In genomic region chr14:57529086-57529785, GRCm38 (mm10) we compare ENCODE assay signal across 9 mouse cellular contexts. TPM values are rescaled to one million over a fixed set of nuclear protein-coding genes. Genes with fewer than 3 reads are reported as not detected.
DNase-seq lines count a peak whose midpoint lies in the region; TF ChIP-seq lines count a peak whose summit lies in the region.
"Had no signal": no experiment of that assay in that cellular context is flagged by ENCODE, and none has a peak within 500 bp of the region (broad histone marks: within the 10 kb centered on the region; RNA-seq: fewer than 3 reads in every experiment).

No protein-coding gene starts in this region.

- H3K9me3 ChIP-seq in heart, embryonic 10.5 days, result no peaks in the 10 kb centered on the region
- no peaks in the 10 kb centered on the region for H3K9me3 ChIP-seq in E14TG2a.4 (ENCODE audit: low read length)
- H3K9me3 ChIP-seq: liver, embryonic 15.5 days had no signal

- peaks cover 53% of the 10 kb centered on the region for H3K27me3 ChIP-seq in heart, embryonic 10.5 days (ENCODE audit: insufficient read depth, poor library complexity, severe bottlenecking)
- peaks cover 3% of the 10 kb centered on the region; the same call in 1 of the 2 replicates for H3K27me3 ChIP-seq in E14TG2a.4 (ENCODE audit: insufficient read depth, low read length)

- intact Hi-C loops in left cerebral cortex, adult 2 months (cut with DNase I), result loop anchor here (1.0 to 5.0 kb wide), 3 partner anchors 54 to 117 kb away; no protein-coding TSS in a partner anchor

- 52% methylated on average over 10 of the region's 10 CpGs for WGBS in heart, embryonic 10.5 days

- DNase-seq in heart, adult 18-20 months, result peak; percentile 72 to 75
- DNase-seq in heart, embryonic 10.5 days (ENCODE audit: low spot score), result no peak
- DNase-seq in brain, embryonic 14.5 days (ENCODE audit: low read depth), result peak; percentile 37
- peak; percentile 59 to 68 for DNase-seq in left cerebral cortex, adult 2 months (ENCODE audit: extremely low spot score in 1 of 2, low spot score in 2 of 2)
- no peak for DNase-seq in cerebellum, adult 8-10 months
- DNase-seq in spleen, postnatal 36 days (ENCODE audit: low spot score in 2 of 2), result no peak
- DNase-seq in cerebellum, adult 11 months, result no peak

- no peaks in the 10 kb centered on the region for H3K36me3 ChIP-seq in heart, embryonic 10.5 days
- H3K36me3 ChIP-seq in E14TG2a.4 (ENCODE audit: insufficient read depth, low read length), result no peaks in the 10 kb centered on the region
- H3K36me3 ChIP-seq: liver, embryonic 15.5 days had no signal

- H3K27ac ChIP-seq in heart, embryonic 10.5 days, result no peak overlapping the region
- H3K27ac ChIP-seq in left cerebral cortex, adult 2 months, result peak overlapping the region; percentile 93
- H3K27ac ChIP-seq: liver, embryonic 15.5 days had no signal

- no peak for TF ChIP-seq POLR2A in brain, embryonic 14.5 days (IDR thresholded peaks at IDR 0.05; ENCODE audit: borderline replicate concordance, extremely low read depth, insufficient read depth, insufficient read length, poor library complexity, severe bottlenecking)

- H3K4me3 ChIP-seq in heart, embryonic 10.5 days, result no peak overlapping the region
- H3K4me3 ChIP-seq in E14TG2a.4 (replicated peaks; ENCODE audit: low read length), result peak overlapping the region; percentile 63
- H3K4me3 ChIP-seq in left cerebral cortex, adult 2 months, result no peak overlapping the region
- H3K4me3 ChIP-seq: liver, embryonic 15.5 days had no signal

- no peak for TF ChIP-seq CTCF in E14TG2a.4 (conservative IDR thresholded peaks at IDR 0.05; ENCODE audit: low read length)
- no peak for TF ChIP-seq CTCF in brain, embryonic 14.5 days (IDR thresholded peaks at IDR 0.05; ENCODE audit: borderline replicate concordance, extremely low read depth, insufficient read depth, insufficient read length)
- TF ChIP-seq CTCF in left cerebral cortex, adult 2 months (IDR thresholded peaks at IDR 0.05), result no peak

- H3K4me1 ChIP-seq in heart, embryonic 10.5 days, result peaks cover 20% of the 10 kb centered on the region
- peaks cover 87% of the 10 kb centered on the region for H3K4me1 ChIP-seq in E14TG2a.4 (replicated peaks; ENCODE audit: low read depth, low read length)

RNA-seq across cellular contexts. Expression of gene Il17d, which starts 4.7 kb away (rescaled TPM):
- 1 to 10 TPM; 2.3 to 4.3 TPM for total RNA-seq in heart, adult 18-20 months (2021)
- 0.55 and 1.3 TPM in 2 replicates for polyA plus RNA-seq in heart, embryonic 10.5 days (2016; fragmentation: Nextera tagmentation; extraction: Ambion mirVana)
- polyA plus RNA-seq in brain, embryonic 14.5 days (2012; rRNA removed), result 23.4 and 32.7 TPM in 2 replicates
- total RNA-seq in left cerebral cortex, adult 2 months (2021), result 10 to 100 TPM; 15.4 to 17.7 TPM

RNA-seq across cellular contexts. Expression of gene Eef1akmt1, which starts 42.2 kb away (rescaled TPM):
- 10 to 100 TPM; 36.6 to 38.3 TPM for total RNA-seq in heart, adult 18-20 months (2021)
- 82.8 and 93.8 TPM in 2 replicates for polyA plus RNA-seq in heart, embryonic 10.5 days (2016; fragmentation: Nextera tagmentation; extraction: Ambion mirVana)
- polyA plus RNA-seq in brain, embryonic 14.5 days (2012; rRNA removed), result 36.4 and 44.7 TPM in 2 replicates
- 10 to 100 TPM; 30.7 to 38.0 TPM for total RNA-seq in left cerebral cortex, adult 2 months (2021)

Comparison
In these comparisons a context has a peak if more than half of its experiments do, and no peak if none do; other contexts are left out.
1. DNase-seq: peak in heart, adult 18-20 months (2 of 2), brain, embryonic 14.5 days (single experiment) and left cerebral cortex, adult 2 months (2 of 2); none in heart, embryonic 10.5 days (single experiment), cerebellum, adult 8-10 months (single experiment), spleen, postnatal 36 days (0 of 2) and cerebellum, adult 11 months (single experiment).